Mouse (Mus musculus): ENCODE results near the gene Gas2l2. TPM values are rescaled to one million over a fixed set of nuclear protein-coding genes. Genes with fewer than 3 reads are reported as not detected.

The Gas2l2 gene
- polyA plus RNA-seq, 1 experiment from 2014 or later, result 0.11 TPM

DNA sequence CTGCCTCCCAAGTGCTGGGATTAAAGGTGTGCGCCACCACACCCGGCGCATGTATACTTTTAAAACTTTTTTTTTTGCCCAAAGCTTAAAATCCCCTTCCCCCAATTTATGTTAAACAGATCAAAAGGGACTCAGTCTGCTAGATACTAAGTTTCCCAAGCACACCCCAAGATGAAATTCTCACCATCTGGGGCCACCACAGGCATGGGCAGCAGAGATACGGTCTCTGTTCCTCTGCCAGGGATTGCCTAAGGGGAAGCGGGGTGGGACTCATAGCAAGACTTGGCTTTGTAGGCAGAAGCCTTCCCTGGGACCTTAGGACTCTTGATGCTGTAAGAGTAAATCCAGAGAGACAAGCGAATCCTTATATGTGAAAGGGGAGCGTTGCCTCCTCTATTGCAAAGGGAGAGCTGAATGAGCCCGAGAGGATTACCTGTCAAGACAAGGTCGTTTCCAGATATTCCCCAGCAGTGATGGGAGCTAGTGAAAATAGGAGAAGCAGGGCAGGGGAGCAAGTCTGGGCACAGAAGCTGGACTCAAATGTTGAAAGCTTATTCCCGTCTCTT, 32.3 kb upstream of the Gas2l2 start:
- H3K4me1 ChIP-seq (ENCODE audit: control insufficient read depth, insufficient read depth, low read length), result peaks cover 26% of the 10 kb centered on the region
- H3K27me3 ChIP-seq (ENCODE audit: control insufficient read depth, insufficient read depth, low read length), result peaks cover 20% of the 10 kb centered on the region
- H3K36me3 ChIP-seq (ENCODE audit: control insufficient read depth, insufficient read depth), result no peaks in the 10 kb centered on the region
- WGBS, result 76% methylated on average over 10 of the region's 10 CpGs
- no peak for ATAC-seq (replicated peaks; ENCODE audit: extremely low read depth, insufficient read depth, low FRiP score)
- no peaks in the 10 kb centered on the region for H3K9me3 ChIP-seq (replicated peaks; ENCODE audit: control insufficient read depth, low read length)
- H3K4me2 ChIP-seq (ENCODE audit: low read depth, low read length), result peak overlapping the region; percentile 85
- no peak overlapping the region for H3K9ac ChIP-seq (ENCODE audit: low read length)
- peak overlapping the region; percentile 70 for H3K4me3 ChIP-seq (ENCODE audit: low read length)
- no peak overlapping the region for H3K27ac ChIP-seq (ENCODE audit: low read length)

DNA sequence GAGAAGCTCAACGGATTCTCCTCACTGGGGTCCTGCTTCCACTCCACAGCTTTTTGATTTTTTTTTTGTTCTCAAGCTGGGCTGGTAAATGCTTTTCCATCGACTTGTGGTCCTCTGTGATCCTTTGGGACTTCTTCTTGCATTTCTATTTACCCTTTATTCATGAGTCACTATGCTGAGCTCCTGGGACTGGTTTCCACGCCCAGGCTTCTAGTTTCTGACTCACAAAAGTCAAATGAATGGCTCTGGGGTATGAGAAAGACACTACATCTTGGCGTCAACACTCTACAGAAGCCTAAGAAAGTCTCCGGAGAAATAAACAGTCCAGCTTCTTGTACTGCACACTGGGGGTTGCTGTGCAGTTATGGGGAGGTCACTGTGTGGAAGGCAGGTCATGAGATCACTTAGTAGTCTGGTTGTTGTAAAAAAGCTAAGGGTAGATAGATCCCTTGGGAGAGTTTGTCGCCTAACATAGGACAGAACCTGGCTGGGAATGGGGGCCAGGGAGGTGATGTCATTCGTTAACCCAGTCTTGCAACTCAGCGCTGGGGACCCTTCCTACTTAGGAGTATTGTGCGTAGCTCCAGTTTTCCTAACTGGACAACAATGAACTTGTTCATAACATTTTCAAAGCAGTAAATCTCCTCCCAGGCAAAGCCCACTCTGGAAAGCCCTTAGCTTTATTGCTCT, 28.8 kb upstream of the Gas2l2 start:
- Histone ChIP-seq H3K9me3 (replicated peaks; ENCODE audit: control insufficient read depth, low read length) (no peaks in the 10 kb centered on the region), H3K9ac (ENCODE audit: low read length) (no peak overlapping the region), H3K36me3 (ENCODE audit: control insufficient read depth, insufficient read depth) (no peaks in the 10 kb centered on the region), H3K4me1 (ENCODE audit: control insufficient read depth, insufficient read depth, low read length) (peaks cover 24% of the 10 kb centered on the region), H3K4me3 (ENCODE audit: low read length) (no peak overlapping the region), H3K27me3 (ENCODE audit: control insufficient read depth, insufficient read depth, low read length) (peaks cover 7% of the 10 kb centered on the region; the same call in 1 of the 2 replicates), H3K27ac (ENCODE audit: low read length) (no peak overlapping the region), H3K4me2 (ENCODE audit: low read depth, low read length) (no peak overlapping the region)
- ATAC-seq (replicated peaks; ENCODE audit: extremely low read depth, insufficient read depth, low FRiP score), result no peak
- WGBS, result 57% methylated on average over 9 of the region's 9 CpGs

DNA sequence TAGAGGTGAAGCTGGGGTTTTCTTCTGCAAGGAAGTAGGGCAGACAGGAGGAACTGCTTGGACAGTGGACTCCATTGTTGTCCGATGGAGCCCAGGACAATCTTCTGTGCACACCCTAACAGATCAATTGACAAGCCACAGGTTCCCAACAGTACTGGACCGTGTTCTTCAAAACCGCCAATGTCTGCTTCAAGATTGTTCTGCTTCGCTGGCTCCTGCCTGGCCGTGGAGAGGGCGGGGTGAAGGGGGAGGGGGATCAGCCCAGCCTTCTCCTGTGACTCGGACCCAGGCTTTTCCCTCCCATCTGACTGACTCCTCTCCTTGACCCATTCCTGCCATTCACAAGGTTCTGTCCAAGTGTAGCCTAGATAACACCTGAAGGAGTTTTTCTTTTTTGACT, 28.0 kb upstream of the Gas2l2 start:
- ATAC-seq (replicated peaks; ENCODE audit: extremely low read depth, insufficient read depth, low FRiP score), result no peak
- peaks cover 23% of the 10 kb centered on the region for H3K4me1 ChIP-seq (ENCODE audit: control insufficient read depth, insufficient read depth, low read length)
- peaks cover 7% of the 10 kb centered on the region; the same call in 1 of the 2 replicates for H3K27me3 ChIP-seq (ENCODE audit: control insufficient read depth, insufficient read depth, low read length)
- WGBS, result 63% methylated on average over 7 of the region's 7 CpGs
- no peaks in the 10 kb centered on the region for H3K36me3 ChIP-seq (ENCODE audit: control insufficient read depth, insufficient read depth)
- no peak overlapping the region for H3K4me3 ChIP-seq (ENCODE audit: low read length)
- H3K27ac ChIP-seq (ENCODE audit: low read length), result no peak overlapping the region
- no peak overlapping the region for H3K4me2 ChIP-seq (ENCODE audit: low read depth, low read length)
- H3K9ac ChIP-seq (ENCODE audit: low read length), result no peak overlapping the region
- H3K9me3 ChIP-seq (replicated peaks; ENCODE audit: control insufficient read depth, low read length), result no peaks in the 10 kb centered on the region

DNA sequence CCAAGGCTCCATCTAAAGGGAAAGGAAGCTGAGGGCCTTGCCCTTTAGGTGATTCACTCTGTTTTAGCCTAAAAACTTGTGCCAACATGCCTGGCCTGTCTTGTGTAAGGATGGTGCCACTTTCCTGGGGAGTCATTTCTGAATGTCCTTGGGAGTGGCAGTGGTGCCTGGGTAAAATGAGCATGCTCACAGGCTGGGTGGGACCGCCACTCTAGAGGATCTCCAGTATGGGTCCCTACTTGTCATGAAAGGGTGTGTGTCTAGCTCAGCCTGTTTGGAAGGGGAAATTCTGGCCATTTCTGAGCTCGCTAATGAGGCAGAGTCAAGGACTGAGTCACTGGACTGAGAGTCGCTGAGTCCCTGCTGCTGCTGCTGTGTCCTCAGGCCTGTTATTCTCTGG, 26.4 kb upstream of the Gas2l2 start:
- Histone ChIP-seq H3K27ac (ENCODE audit: low read length) (no peak overlapping the region), H3K4me1 (ENCODE audit: control insufficient read depth, insufficient read depth, low read length) (peaks cover 23% of the 10 kb centered on the region), H3K9ac (ENCODE audit: low read length) (no peak overlapping the region), H3K4me3 (ENCODE audit: low read length) (no peak overlapping the region), H3K9me3 (replicated peaks; ENCODE audit: control insufficient read depth, low read length) (no peaks in the 10 kb centered on the region), H3K4me2 (ENCODE audit: low read depth, low read length) (no peak overlapping the region), H3K27me3 (ENCODE audit: control insufficient read depth, insufficient read depth, low read length) (no peaks in the 10 kb centered on the region), H3K36me3 (ENCODE audit: control insufficient read depth, insufficient read depth) (no peaks in the 10 kb centered on the region)
- 69% methylated on average over 3 of the region's 3 CpGs for WGBS
- no peak for ATAC-seq (replicated peaks; ENCODE audit: extremely low read depth, insufficient read depth, low FRiP score)

DNA sequence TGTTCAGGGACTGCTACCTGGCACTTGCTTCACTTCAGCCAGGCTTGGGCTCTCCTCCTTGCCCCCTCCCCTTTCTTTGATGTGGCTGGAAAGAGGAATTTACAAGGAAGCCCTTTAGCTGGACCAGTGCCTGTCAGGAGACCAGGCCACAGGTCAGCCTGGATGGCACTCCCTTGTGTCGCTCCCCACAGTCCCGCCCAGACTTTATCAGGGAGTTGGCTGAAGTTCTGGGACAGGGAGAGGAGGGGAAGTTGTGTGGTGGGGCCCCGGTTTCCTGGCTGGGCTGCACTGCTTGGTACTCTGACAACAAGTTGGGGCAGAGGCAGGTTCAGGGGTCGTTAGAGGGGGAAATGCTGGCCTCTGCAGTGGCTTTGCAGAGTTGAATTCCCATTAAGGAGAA, 25.3 kb upstream of the Gas2l2 start:
- Histone ChIP-seq H3K27me3 (ENCODE audit: control insufficient read depth, insufficient read depth, low read length) (no peaks in the 10 kb centered on the region), H3K4me3 (ENCODE audit: low read length) (no peak overlapping the region), H3K4me2 (ENCODE audit: low read depth, low read length) (peak overlapping the region; percentile 22; the same call in 1 of the 2 replicates), H3K9me3 (replicated peaks; ENCODE audit: control insufficient read depth, low read length) (no peaks in the 10 kb centered on the region), H3K4me1 (ENCODE audit: control insufficient read depth, insufficient read depth, low read length) (peaks cover 27% of the 10 kb centered on the region), H3K9ac (ENCODE audit: low read length) (peak overlapping the region; percentile 35; the same call in 1 of the 2 replicates), H3K27ac (ENCODE audit: low read length) (peak overlapping the region; percentile 65), H3K36me3 (ENCODE audit: control insufficient read depth, insufficient read depth) (no peaks in the 10 kb centered on the region)
- 4% methylated on average over 4 of the region's 4 CpGs for WGBS
- ATAC-seq (replicated peaks; ENCODE audit: extremely low read depth, insufficient read depth, low FRiP score), result peak; percentile 84; the same call in 1 of the 2 replicates

DNA sequence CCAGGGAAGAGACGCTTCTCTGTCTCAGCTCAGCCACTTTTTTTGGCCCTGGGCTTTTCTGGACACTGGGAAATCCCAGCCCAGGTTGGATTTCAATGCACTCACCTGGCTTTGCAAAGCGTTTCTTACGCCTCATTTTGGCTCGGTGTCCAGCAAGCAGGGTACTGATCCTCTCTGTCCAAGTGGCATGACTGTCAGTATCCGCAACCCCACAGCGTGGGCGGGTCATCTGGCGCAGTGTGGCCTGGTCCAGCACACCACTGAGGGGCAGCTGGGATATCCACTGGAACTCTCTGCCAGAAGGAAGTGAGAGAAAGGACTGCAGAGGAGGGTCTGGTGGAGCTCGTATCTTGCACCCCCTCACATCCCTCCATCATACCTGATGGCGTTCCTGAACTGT, 22.0 kb upstream of the Gas2l2 start:
- Histone ChIP-seq H3K27ac (ENCODE audit: low read length) (no peak overlapping the region), H3K4me3 (ENCODE audit: low read length) (no peak overlapping the region), H3K4me1 (ENCODE audit: control insufficient read depth, insufficient read depth, low read length) (peaks cover 47% of the 10 kb centered on the region), H3K9me3 (replicated peaks; ENCODE audit: control insufficient read depth, low read length) (no peaks in the 10 kb centered on the region), H3K4me2 (ENCODE audit: low read depth, low read length) (no peak overlapping the region), H3K36me3 (ENCODE audit: control insufficient read depth, insufficient read depth) (no peaks in the 10 kb centered on the region), H3K27me3 (ENCODE audit: control insufficient read depth, insufficient read depth, low read length) (no peaks in the 10 kb centered on the region), H3K9ac (ENCODE audit: low read length) (no peak overlapping the region)
- 85% methylated on average over 10 of the region's 10 CpGs for WGBS
- ATAC-seq (replicated peaks; ENCODE audit: extremely low read depth, insufficient read depth, low FRiP score), result no peak

DNA sequence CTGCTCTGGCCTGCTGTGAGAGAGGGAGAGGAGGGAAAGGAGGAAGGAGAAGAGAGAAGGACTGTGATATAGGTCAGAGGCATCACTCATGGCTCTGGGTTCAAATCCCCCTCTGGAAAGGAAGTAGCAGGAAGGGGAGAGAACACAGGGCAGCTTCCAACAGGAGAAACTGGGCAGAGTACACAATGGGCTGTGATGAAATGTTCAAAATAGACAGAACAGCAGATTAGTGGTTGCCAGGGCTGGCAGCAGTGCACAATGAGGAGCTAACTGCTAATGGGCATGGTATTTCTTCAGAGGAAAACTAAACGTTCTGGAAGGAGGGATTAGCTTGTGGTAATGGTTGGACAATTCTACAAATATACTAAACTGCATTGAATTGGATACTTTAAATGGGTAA, 21.3 kb upstream of the Gas2l2 start:
- no peak for ATAC-seq (replicated peaks; ENCODE audit: extremely low read depth, insufficient read depth, low FRiP score)
- peaks cover 47% of the 10 kb centered on the region for H3K4me1 ChIP-seq (ENCODE audit: control insufficient read depth, insufficient read depth, low read length)

DNA sequence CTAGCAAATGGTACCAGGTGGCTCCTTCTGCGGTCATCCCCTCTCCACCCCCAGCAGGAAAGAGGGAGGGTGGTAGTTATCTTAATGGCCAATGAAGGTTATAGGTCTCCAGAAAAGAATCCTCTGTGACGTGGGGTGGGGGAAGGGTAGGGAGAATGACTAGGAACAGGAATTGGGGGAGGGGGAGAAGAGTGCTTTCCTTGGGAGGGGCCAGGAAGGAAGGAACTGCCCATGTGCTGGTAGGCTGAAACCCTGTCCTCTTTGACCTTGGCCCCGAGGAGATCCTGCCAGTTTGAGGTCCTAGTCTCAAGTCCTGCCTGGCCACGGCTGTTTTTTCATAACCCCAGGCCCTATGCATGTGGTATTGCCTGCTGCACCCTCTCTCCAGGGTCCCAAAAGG, 20.0 kb upstream of the Gas2l2 start:
- no peaks in the 10 kb centered on the region for H3K36me3 ChIP-seq (ENCODE audit: control insufficient read depth, insufficient read depth)
- peak overlapping the region; percentile 2 for H3K9ac ChIP-seq (ENCODE audit: low read length)
- no peaks in the 10 kb centered on the region for H3K9me3 ChIP-seq (replicated peaks; ENCODE audit: control insufficient read depth, low read length)
- no peak overlapping the region for H3K4me2 ChIP-seq (ENCODE audit: low read depth, low read length)
- WGBS, result 37% methylated on average over 4 of the region's 4 CpGs
- no peak overlapping the region for H3K4me3 ChIP-seq (ENCODE audit: low read length)
- no peak for ATAC-seq (replicated peaks; ENCODE audit: extremely low read depth, insufficient read depth, low FRiP score)
- peaks cover 39% of the 10 kb centered on the region for H3K4me1 ChIP-seq (ENCODE audit: control insufficient read depth, insufficient read depth, low read length)
- peak overlapping the region; percentile 70 for H3K27ac ChIP-seq (ENCODE audit: low read length)
- H3K27me3 ChIP-seq (ENCODE audit: control insufficient read depth, insufficient read depth, low read length), result peaks cover 9% of the 10 kb centered on the region

More for the DNA sequence above, 21.3 kb upstream of the Gas2l2 start:
- 25% methylated on average over 1 of the region's 1 CpGs for WGBS
- Histone ChIP-seq H3K27me3 (ENCODE audit: control insufficient read depth, insufficient read depth, low read length) (peaks cover 1% of the 10 kb centered on the region), H3K4me3 (ENCODE audit: low read length) (no peak overlapping the region), H3K9me3 (replicated peaks; ENCODE audit: control insufficient read depth, low read length) (no peaks in the 10 kb centered on the region), H3K9ac (ENCODE audit: low read length) (no peak overlapping the region), H3K4me2 (ENCODE audit: low read depth, low read length) (no peak overlapping the region), H3K27ac (ENCODE audit: low read length) (no peak overlapping the region), H3K36me3 (ENCODE audit: control insufficient read depth, insufficient read depth) (no peaks in the 10 kb centered on the region)

DNA sequence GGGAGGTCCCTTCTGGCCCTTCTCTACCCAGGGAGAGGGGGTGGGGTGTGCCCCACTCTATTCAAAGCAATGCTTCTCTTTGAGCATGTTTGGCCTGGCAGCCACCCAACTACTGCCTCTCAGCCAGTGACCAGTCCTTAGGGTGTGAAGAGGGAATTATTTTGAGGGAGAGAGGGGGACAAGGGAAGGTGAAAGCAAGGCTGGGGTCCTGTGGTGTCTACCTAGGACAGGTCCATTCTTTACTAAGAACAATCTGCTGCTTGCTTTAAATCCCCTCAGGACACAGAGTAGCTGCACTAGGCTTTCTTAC, 19.6 kb upstream of the Gas2l2 start:
- Histone ChIP-seq H3K4me1 (ENCODE audit: control insufficient read depth, insufficient read depth, low read length) (peaks cover 38% of the 10 kb centered on the region), H3K36me3 (ENCODE audit: control insufficient read depth, insufficient read depth) (no peaks in the 10 kb centered on the region), H3K4me3 (ENCODE audit: low read length) (no peak overlapping the region), H3K9me3 (replicated peaks; ENCODE audit: control insufficient read depth, low read length) (no peaks in the 10 kb centered on the region), H3K27ac (ENCODE audit: low read length) (peak overlapping the region; percentile 70), H3K27me3 (ENCODE audit: control insufficient read depth, insufficient read depth, low read length) (peaks cover 12% of the 10 kb centered on the region), H3K9ac (ENCODE audit: low read length) (peak overlapping the region; percentile 2; the same call in 1 of the 2 replicates), H3K4me2 (ENCODE audit: low read depth, low read length) (no peak overlapping the region)
- ATAC-seq (replicated peaks; ENCODE audit: extremely low read depth, insufficient read depth, low FRiP score), result peak; percentile 50; the same call in 1 of the 2 replicates
